Mouse (Mus musculus) heart, embryonic 11.5 days (tissue): Measurements from ENCODE around the gene Rab44. TPM values are rescaled to one million over a fixed set of nuclear protein-coding genes. Genes with fewer than 3 reads are reported as not detected.

Source experiments
- ATAC-seq: fragments of 200-750 bp; cut with Nextera tagmentation; replicated peaks from 2 replicates; pipeline ENCODE4 v1.8.0; 2017; ENCODE audit warnings: moderate library complexity; ENCODE audit not compliant: insufficient number of reproducible peaks, low FRiP score, low TSS enrichment
- H3K27ac ChIP-seq: fragments of 300-500 bp; sonication (generic); 2 replicates; pipeline ENCODE4 v1.5.1; 2014; ENCODE audit warnings: mild to moderate bottlenecking, low read depth, low read length
- H3K27me3 ChIP-seq: fragments of 300-500 bp; sonication (generic); 2 replicates; pipeline ENCODE4 v1.6.1; 2014; ENCODE audit warnings: mild to moderate bottlenecking, low read length, mixed read lengths; ENCODE audit not compliant: control insufficient read depth, insufficient read depth
- H3K36me3 ChIP-seq: fragments of 300-500 bp; sonication (generic); 2 replicates; pipeline ENCODE4 v1.6.1; 2014; ENCODE audit warnings: mild to moderate bottlenecking, low read length, moderate library complexity, mixed read lengths; ENCODE audit not compliant: control insufficient read depth, insufficient read depth
- H3K4me1 ChIP-seq: fragments of 300-500 bp; sonication (generic); 2 replicates; pipeline ENCODE4 v1.6.1; 2014; ENCODE audit warnings: low read length; ENCODE audit not compliant: control insufficient read depth, insufficient read depth
- H3K4me2 ChIP-seq: fragments of 300-500 bp; sonication (generic); 2 replicates; pipeline ENCODE4 v1.6.1; 2014; ENCODE audit warnings: mild to moderate bottlenecking, moderate library complexity
- H3K4me3 ChIP-seq: fragments of 300-500 bp; sonication (generic); 2 replicates; pipeline ENCODE4 v1.5.1; 2014; ENCODE audit warnings: low read depth, low read length
- H3K9ac ChIP-seq: fragments of 300-500 bp; sonication (generic); 2 replicates; pipeline ENCODE4 v1.6.1; 2014; ENCODE audit warnings: mild to moderate bottlenecking, low read depth, low read length, moderate library complexity
- H3K9me3 ChIP-seq: fragments of 300-500 bp; sonication (generic); replicated peaks from 2 replicates; pipeline ENCODE4 v1.6.1; 2016; ENCODE audit warnings: low read length; ENCODE audit not compliant: control insufficient read depth
- WGBS: fragments of 180-500 bp; shearing (Covaris S2); extraction: QIAGEN DNeasy Blood & Tissue Kit; methylation state at CpG from one replicate; pipeline ENCODE4 v1.1.7; 2014; ENCODE audit not compliant: insufficient replicate concordance; 5-methylcytosine and 5-hydroxymethylcytosine counted together
- polyA plus RNA-seq: library from polyadenylated mRNA; unstranded; fragments of >200 nt; fragmentation: Nextera tagmentation; extraction: Ambion mirVana; gene quantifications from 2 replicates; pipeline ENCODE4 v1.2.1, GENCODE M21; 2014

Gene Rab44
- polyA plus RNA-seq, 1 experiment from 2014 or later = not detected

GRCm38 (mm10) chr17:29083586-29083985, 30.4 kb upstream of the Rab44 start:
- no peak overlapping the region for H3K27ac ChIP-seq

GRCm38 (mm10) chr17:29084656-29085055, 29.3 kb upstream of the Rab44 start:
- H3K27me3 ChIP-seq = peaks cover 15% of the 10 kb centered on the region
- no peak overlapping the region for H3K9ac ChIP-seq
- H3K4me1 ChIP-seq = peaks cover 10% of the 10 kb centered on the region
- no peaks in the 10 kb centered on the region for H3K9me3 ChIP-seq
- 88% methylated on average over 7 of the region's 7 CpGs for WGBS
- H3K4me2 ChIP-seq = no peak overlapping the region
- H3K27ac ChIP-seq = no peak overlapping the region
- no peak for ATAC-seq
- no peaks in the 10 kb centered on the region for H3K36me3 ChIP-seq
- H3K4me3 ChIP-seq = no peak overlapping the region

More at GRCm38 (mm10) chr17:29083586-29083985, 30.4 kb upstream of the Rab44 start:
- Histone ChIP-seq H3K27me3 (peaks cover 17% of the 10 kb centered on the region), H3K9ac (no peak overlapping the region), H3K4me2 (no peak overlapping the region), H3K36me3 (no peaks in the 10 kb centered on the region), H3K4me1 (peaks cover 16% of the 10 kb centered on the region), H3K4me3 (no peak overlapping the region), H3K9me3 (no peaks in the 10 kb centered on the region)
- 85% methylated on average over 8 of the region's 8 CpGs for WGBS
- no peak for ATAC-seq

GRCm38 (mm10) chr17:29085266-29085665, 28.7 kb upstream of the Rab44 start:
- no peak overlapping the region for H3K4me3 ChIP-seq
- H3K9me3 ChIP-seq = no peaks in the 10 kb centered on the region
- no peak for ATAC-seq
- peaks cover 15% of the 10 kb centered on the region for H3K27me3 ChIP-seq
- WGBS = 79% methylated on average over 10 of the region's 10 CpGs
- H3K9ac ChIP-seq = no peak overlapping the region
- H3K36me3 ChIP-seq = no peaks in the 10 kb centered on the region
- peaks cover 10% of the 10 kb centered on the region for H3K4me1 ChIP-seq
- H3K4me2 ChIP-seq = no peak overlapping the region
- H3K27ac ChIP-seq = no peak overlapping the region

- 73% methylated on average over 4 of the region's 4 CpGs for WGBS
- Histone ChIP-seq H3K9me3 (no peaks in the 10 kb centered on the region), H3K4me2 (no peak overlapping the region), H3K27ac (no peak overlapping the region), H3K4me1 (no peaks in the 10 kb centered on the region), H3K4me3 (no peak overlapping the region), H3K27me3 (peaks cover 4% of the 10 kb centered on the region), H3K36me3 (no peaks in the 10 kb centered on the region), H3K9ac (no peak overlapping the region)
- ATAC-seq = no peak
These were observed 27.0 kb upstream of the Rab44 start for GRCm38 (mm10) chr17:29086916-29087315.

- Histone ChIP-seq H3K9me3 (no peaks in the 10 kb centered on the region), H3K9ac (no peak within 1 kb of the TSS), H3K27ac (no peak within 1 kb of the TSS), H3K4me3 (no peak within 1 kb of the TSS), H3K36me3 (no peaks in the 10 kb centered on the region), H3K4me1 (no peaks in the 10 kb centered on the region; the same call in 1 of the 2 replicates), H3K27me3 (peaks cover 11% of the 10 kb centered on the region), H3K4me2 (no peak within 1 kb of the TSS)
- WGBS = 73% methylated on average over 3 of the region's 3 CpGs
- ATAC-seq = no peak
These were observed 23.2 kb upstream of the Rab44 start, which contains the start of gene Cdkn1a for GRCm38 (mm10) chr17:29090776-29091175. Gene Cdkn1a (plus strand): TSS chr17:29090976.

GRCm38 (mm10) chr17:29091348-29091944, 22.5 kb upstream of the Rab44 start:
- Histone ChIP-seq H3K9me3 (no peaks in the 10 kb centered on the region), H3K36me3 (no peaks in the 10 kb centered on the region), H3K4me1 (no peaks in the 10 kb centered on the region; the same call in 1 of the 2 replicates), H3K4me3 (no peak overlapping the region), H3K27me3 (peaks cover 11% of the 10 kb centered on the region), H3K9ac (no peak overlapping the region), H3K4me2 (no peak overlapping the region), H3K27ac (no peak overlapping the region)
- no peak for ATAC-seq
- 45% methylated on average over 6 of the region's 6 CpGs for WGBS

GRCm38 (mm10) chr17:29092497-29092896, 21.4 kb upstream of the Rab44 start:
- Histone ChIP-seq H3K27ac (no peak overlapping the region), H3K4me1 (no peaks in the 10 kb centered on the region; the same call in 1 of the 2 replicates), H3K4me2 (no peak overlapping the region), H3K27me3 (peaks cover 11% of the 10 kb centered on the region), H3K4me3 (no peak overlapping the region), H3K36me3 (no peaks in the 10 kb centered on the region), H3K9ac (no peak overlapping the region), H3K9me3 (no peaks in the 10 kb centered on the region)
- 54% methylated on average over 5 of the region's 5 CpGs for WGBS
- no peak for ATAC-seq

GRCm38 (mm10) chr17:29093110-29093952, 20.6 kb upstream of the Rab44 start:
- peaks cover 11% of the 10 kb centered on the region for H3K27me3 ChIP-seq
- peak; percentile 79 for ATAC-seq
- 7% methylated on average over 36 of the region's 36 CpGs for WGBS
- no peak overlapping the region for H3K27ac ChIP-seq
- H3K36me3 ChIP-seq = no peaks in the 10 kb centered on the region
- peak overlapping the region; percentile 43 for H3K4me3 ChIP-seq
- no peaks in the 10 kb centered on the region; the same call in 1 of the 2 replicates for H3K4me1 ChIP-seq
- peak overlapping the region; percentile 68 for H3K4me2 ChIP-seq
- no peaks in the 10 kb centered on the region for H3K9me3 ChIP-seq
- peak overlapping the region; percentile 71 for H3K9ac ChIP-seq
